Mouse (Mus musculus): ENCODE data around the gene Gm10330. TPM values are rescaled to one million over a fixed set of nuclear protein-coding genes. Genes with fewer than 3 reads are reported as not detected.
"Not testable (repeated sequence)": the region's sequence is repeated elsewhere in the genome, so short reads cannot be mapped to it uniquely, and the experiment has no call there.

The Gm10330 gene
- 0.08 TPM in 1 of 2 replicates, not detected in the other for polyA plus RNA-seq (2015; fragmentation: Nextera tagmentation; extraction: Ambion mirVana)

DNA sequence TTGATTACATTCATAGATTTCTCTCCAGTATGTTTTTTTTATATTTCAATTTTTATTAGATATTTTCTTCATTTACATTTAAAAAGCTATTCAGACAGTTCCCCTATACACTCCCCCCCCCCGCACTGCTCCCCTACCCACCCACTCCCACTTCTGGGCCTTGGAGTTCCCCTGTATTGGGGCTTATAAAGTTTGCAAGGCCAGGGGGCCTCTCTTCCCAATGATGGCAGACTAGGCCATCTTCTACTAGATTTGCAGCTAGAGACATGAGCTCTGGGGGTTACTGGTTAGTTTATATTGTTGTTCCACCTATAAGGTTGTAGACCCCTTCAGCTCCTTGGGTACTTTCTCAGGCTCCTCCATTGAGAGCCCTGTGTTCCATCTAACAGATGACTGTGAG, at the start of gene Gm10330:
Gene Gm10330 (minus strand): TSS at position 101 of the 400 bp plus-strand sequence.
- not testable (repeated sequence) for H3K4me2 ChIP-seq; H3K9ac ChIP-seq; H3K27me3 ChIP-seq; H3K4me1 ChIP-seq (replicated peaks); H3K9me3 ChIP-seq (replicated peaks); H3K36me3 ChIP-seq (replicated peaks); H3K4me3 ChIP-seq (replicated peaks); H3K27ac ChIP-seq (replicated peaks); ATAC-seq (ENCODE audit: insufficient read depth)
- WGBS (ENCODE audit: insufficient replicate concordance) = 77% methylated on average over 1 of the region's 1 CpGs

DNA sequence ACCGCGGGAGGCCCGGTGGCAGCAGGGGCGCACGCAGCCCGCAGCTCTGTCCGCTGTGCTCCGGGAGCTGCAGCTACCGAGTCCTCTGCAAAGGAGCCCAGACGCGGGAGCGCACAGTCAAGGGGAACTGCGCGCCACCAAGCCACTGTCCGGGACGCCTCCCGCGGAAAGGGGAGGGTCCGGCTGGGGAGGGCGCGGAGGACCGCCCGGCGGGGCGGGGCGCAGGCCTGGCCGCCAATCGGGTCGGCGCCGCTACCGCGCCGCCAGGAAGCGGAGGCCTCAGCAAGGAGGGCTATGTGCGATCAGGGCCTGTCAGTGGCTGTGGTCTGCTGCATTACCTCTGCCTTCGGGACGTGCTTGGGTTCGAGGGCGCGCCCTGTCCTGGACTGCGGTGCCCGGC, 20.7 kb upstream of the Gm10330 start:
- not testable (repeated sequence) for H3K4me1 ChIP-seq (replicated peaks); H3K9ac ChIP-seq; H3K27me3 ChIP-seq; H3K4me3 ChIP-seq (replicated peaks); ATAC-seq (ENCODE audit: insufficient read depth); H3K9me3 ChIP-seq (replicated peaks); H3K4me2 ChIP-seq; H3K27ac ChIP-seq (replicated peaks); H3K36me3 ChIP-seq (replicated peaks)
- 15% methylated on average over 43 of the region's 43 CpGs for WGBS (ENCODE audit: insufficient replicate concordance)

DNA sequence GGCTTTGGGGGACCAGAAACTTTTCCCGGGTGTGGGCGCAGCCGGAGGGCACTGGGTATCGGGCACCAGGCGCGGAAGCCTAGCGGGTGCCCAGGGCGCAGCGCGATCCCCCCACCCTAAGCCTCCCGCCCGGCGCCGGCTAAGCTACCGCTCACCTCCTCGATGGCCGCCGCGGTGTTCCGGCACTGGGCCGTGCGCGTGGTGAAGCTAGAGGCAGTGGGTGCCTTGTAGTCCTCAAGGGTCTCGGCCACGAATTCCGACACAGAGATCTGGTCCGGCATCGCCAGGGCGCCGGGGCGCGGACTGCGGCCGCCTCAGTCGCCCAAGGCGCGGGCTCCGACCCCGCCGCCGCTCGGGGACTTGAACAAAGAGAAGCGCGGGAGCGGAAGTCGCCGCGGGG, 20.3 kb upstream of the Gm10330 start:
- not testable (repeated sequence) for H3K36me3 ChIP-seq (replicated peaks); H3K9me3 ChIP-seq (replicated peaks); H3K4me1 ChIP-seq (replicated peaks); ATAC-seq (ENCODE audit: insufficient read depth); H3K27me3 ChIP-seq; H3K9ac ChIP-seq; H3K4me3 ChIP-seq (replicated peaks); H3K27ac ChIP-seq (replicated peaks); H3K4me2 ChIP-seq
- 20% methylated on average over 33 of the region's 48 CpGs for WGBS (ENCODE audit: insufficient replicate concordance)

All from liver, embryonic 15.5 days (tissue).